Mouse (Mus musculus): ENCODE data around the gene Slc3a1. TPM values are rescaled to one million over a fixed set of nuclear protein-coding genes. Genes with fewer than 3 reads are reported as not detected.

Gene Slc3a1
- total and polyA plus RNA-seq, 3 experiments, result 0.05 to 0.68 TPM; not detected in 1

DNA sequence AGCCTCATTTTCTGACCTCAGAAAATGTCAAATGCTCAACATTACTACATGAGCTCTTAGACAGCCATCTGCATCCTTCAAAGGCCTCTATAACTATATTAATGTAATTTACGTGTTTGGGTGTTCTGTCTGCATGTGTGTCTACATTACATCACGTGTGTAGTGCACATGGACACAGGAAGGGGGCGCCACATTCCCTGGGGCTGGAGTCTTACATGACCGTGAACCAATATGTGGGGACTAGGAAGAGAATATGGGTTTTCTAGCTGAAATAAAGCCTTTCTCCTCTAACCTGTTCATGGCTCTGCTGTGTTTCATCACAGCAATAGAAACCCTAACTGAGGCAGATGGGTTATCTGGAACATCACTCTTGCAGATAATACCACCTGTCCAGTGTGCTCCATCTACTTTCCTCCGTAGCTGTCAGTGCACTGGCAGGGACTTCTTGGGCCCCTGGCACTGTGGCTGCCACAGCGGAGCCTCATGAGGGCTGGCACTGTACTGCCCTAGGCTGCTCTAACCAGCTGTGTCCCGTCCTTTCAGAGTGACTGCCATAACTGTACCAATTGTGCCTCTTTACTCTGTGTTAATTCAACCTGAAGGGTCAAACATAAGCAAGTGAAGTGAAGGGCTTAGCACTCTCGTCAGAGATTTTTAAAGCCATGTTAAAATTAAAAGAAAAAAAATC lies 43.1 kb downstream of the Slc3a1 start:
- H3K4me1 ChIP-seq (ENCODE audit: insufficient read depth, low read depth, low read length), result no peaks in the 10 kb centered on the region
- TF ChIP-seq CTCF (IDR thresholded peaks at IDR 0.05; ENCODE audit: low read depth, low read length), result no peak
- ATAC-seq (ENCODE audit: extremely low read depth, insufficient number of reproducible peaks, low FRiP score, poor library complexity, severe bottlenecking), result no peak
- no peaks in the 10 kb centered on the region for H3K9me3 ChIP-seq (replicated peaks)
- H3K4me3 ChIP-seq (ENCODE audit: low read depth, low read length), result no peak overlapping the region
- DNase-seq (ENCODE audit: low spot score), result no peak
- H3K27me3 ChIP-seq (ENCODE audit: insufficient read depth, low read length), result no peaks in the 10 kb centered on the region
- H3K36me3 ChIP-seq (replicated peaks), result peaks cover 77% of the 10 kb centered on the region

DNA sequence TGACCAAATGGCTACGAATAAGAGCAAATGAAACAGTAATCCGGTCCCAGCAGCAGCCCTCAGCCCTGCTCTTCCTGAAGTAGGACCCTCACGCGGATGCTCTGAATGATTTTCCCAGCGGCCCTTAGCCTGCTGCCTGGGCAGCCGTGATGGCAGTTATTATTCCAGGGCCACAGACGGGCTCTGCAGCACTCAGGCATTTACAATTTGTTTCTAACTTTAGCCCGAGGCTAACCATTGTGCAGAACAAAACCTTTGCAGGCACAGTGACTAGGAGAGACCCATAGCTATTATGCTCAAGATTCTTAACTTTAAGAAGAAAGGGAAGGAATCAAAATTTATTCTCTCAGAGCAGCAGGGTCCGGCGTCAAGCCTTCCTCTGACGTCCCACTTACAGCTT lies 44.2 kb downstream of the Slc3a1 start:
- DNase-seq (ENCODE audit: low spot score) (no peak), ATAC-seq (ENCODE audit: extremely low read depth, insufficient number of reproducible peaks, low FRiP score, poor library complexity, severe bottlenecking) (no peak)
- Histone ChIP-seq H3K4me3 (ENCODE audit: low read depth, low read length) (no peak overlapping the region), H3K36me3 (replicated peaks) (peaks cover 79% of the 10 kb centered on the region), H3K4me1 (ENCODE audit: insufficient read depth, low read depth, low read length) (no peaks in the 10 kb centered on the region), H3K9me3 (replicated peaks) (no peaks in the 10 kb centered on the region), H3K27me3 (ENCODE audit: insufficient read depth, low read length) (no peaks in the 10 kb centered on the region)
- TF ChIP-seq CTCF (IDR thresholded peaks at IDR 0.05; ENCODE audit: low read depth, low read length) (no peak), GATA1 (IDR thresholded peaks at IDR 0.05; ENCODE audit: borderline replicate concordance, low read length) (no peak), GATA2 (IDR thresholded peaks at IDR 0.05; ENCODE audit: borderline replicate concordance, low read depth, low read length) (no peak), POLR2AphosphoS5 (IDR thresholded peaks at IDR 0.05; ENCODE audit: insufficient replicate concordance, low read depth, low read length) (no peak), TAL1 (conservative IDR thresholded peaks at IDR 0.05; ENCODE audit: low read depth, low read length) (no peak)

GRCm38 (mm10) chr17:85073214-85073613 lies 45.0 kb downstream of the Slc3a1 start:
- no peak for TF ChIP-seq CTCF (IDR thresholded peaks at IDR 0.05; ENCODE audit: low read depth, low read length)
- TF ChIP-seq TAL1 (conservative IDR thresholded peaks at IDR 0.05; ENCODE audit: low read depth, low read length), result no peak
- no peak for TF ChIP-seq GATA1 (IDR thresholded peaks at IDR 0.05; ENCODE audit: borderline replicate concordance, low read length)
- TF ChIP-seq POLR2AphosphoS5 (IDR thresholded peaks at IDR 0.05; ENCODE audit: insufficient replicate concordance, low read depth, low read length), result no peak
- no peak for TF ChIP-seq GATA2 (IDR thresholded peaks at IDR 0.05; ENCODE audit: borderline replicate concordance, low read depth, low read length)
- no peaks in the 10 kb centered on the region for H3K9me3 ChIP-seq (replicated peaks)
- H3K36me3 ChIP-seq (replicated peaks), result peaks cover 81% of the 10 kb centered on the region
- H3K4me1 ChIP-seq (ENCODE audit: insufficient read depth, low read depth, low read length), result no peaks in the 10 kb centered on the region
- no peak for ATAC-seq (ENCODE audit: extremely low read depth, insufficient number of reproducible peaks, low FRiP score, poor library complexity, severe bottlenecking)
- H3K4me3 ChIP-seq (ENCODE audit: low read depth, low read length), result no peak overlapping the region
- no peaks in the 10 kb centered on the region for H3K27me3 ChIP-seq (ENCODE audit: insufficient read depth, low read length)
- DNase-seq (ENCODE audit: low spot score), result no peak

- no peak overlapping the region for H3K4me3 ChIP-seq (ENCODE audit: low read depth, low read length)
- H3K4me1 ChIP-seq (ENCODE audit: insufficient read depth, low read depth, low read length), result no peaks in the 10 kb centered on the region
- no peak for TF ChIP-seq GATA1 (IDR thresholded peaks at IDR 0.05; ENCODE audit: borderline replicate concordance, low read length)
- no peak for TF ChIP-seq GATA2 (IDR thresholded peaks at IDR 0.05; ENCODE audit: borderline replicate concordance, low read depth, low read length)
- no peak for TF ChIP-seq POLR2AphosphoS5 (IDR thresholded peaks at IDR 0.05; ENCODE audit: insufficient replicate concordance, low read depth, low read length)
- no peak for TF ChIP-seq TAL1 (conservative IDR thresholded peaks at IDR 0.05; ENCODE audit: low read depth, low read length)
- no peak for TF ChIP-seq CTCF (IDR thresholded peaks at IDR 0.05; ENCODE audit: low read depth, low read length)
- H3K9me3 ChIP-seq (replicated peaks), result no peaks in the 10 kb centered on the region
- DNase-seq (ENCODE audit: low spot score) (no peak), ATAC-seq (ENCODE audit: extremely low read depth, insufficient number of reproducible peaks, low FRiP score, poor library complexity, severe bottlenecking) (no peak)
- H3K36me3 ChIP-seq (replicated peaks), result peaks cover 81% of the 10 kb centered on the region
- H3K27me3 ChIP-seq (ENCODE audit: insufficient read depth, low read length), result no peaks in the 10 kb centered on the region
These were observed 45.9 kb downstream of the Slc3a1 start for GRCm38 (mm10) chr17:85074083-85074482.

- no peaks in the 10 kb centered on the region for H3K4me1 ChIP-seq (ENCODE audit: insufficient read depth, low read depth, low read length)
- ATAC-seq (ENCODE audit: extremely low read depth, insufficient number of reproducible peaks, low FRiP score, poor library complexity, severe bottlenecking) (no peak), DNase-seq (ENCODE audit: low spot score) (no peak)
- no peak for TF ChIP-seq GATA1 (IDR thresholded peaks at IDR 0.05; ENCODE audit: borderline replicate concordance, low read length)
- TF ChIP-seq CTCF (IDR thresholded peaks at IDR 0.05; ENCODE audit: low read depth, low read length), result no peak
- TF ChIP-seq TAL1 (conservative IDR thresholded peaks at IDR 0.05; ENCODE audit: low read depth, low read length), result no peak
- no peak for TF ChIP-seq GATA2 (IDR thresholded peaks at IDR 0.05; ENCODE audit: borderline replicate concordance, low read depth, low read length)
- TF ChIP-seq POLR2AphosphoS5 (IDR thresholded peaks at IDR 0.05; ENCODE audit: insufficient replicate concordance, low read depth, low read length), result no peak
- no peaks in the 10 kb centered on the region for H3K9me3 ChIP-seq (replicated peaks)
- peaks cover 53% of the 10 kb centered on the region for H3K36me3 ChIP-seq (replicated peaks)
- H3K4me3 ChIP-seq (ENCODE audit: low read depth, low read length), result no peak overlapping the region
- no peaks in the 10 kb centered on the region for H3K27me3 ChIP-seq (ENCODE audit: insufficient read depth, low read length)
These were observed 51.1 kb downstream of the Slc3a1 start for GRCm38 (mm10) chr17:85079276-85079675.

GRCm38 (mm10) chr17:85080781-85081180 lies 52.6 kb downstream of the Slc3a1 start:
- H3K36me3 ChIP-seq (replicated peaks), result peaks cover 48% of the 10 kb centered on the region
- no peaks in the 10 kb centered on the region for H3K9me3 ChIP-seq (replicated peaks)
- H3K4me3 ChIP-seq (ENCODE audit: low read depth, low read length), result no peak overlapping the region
- ATAC-seq (ENCODE audit: extremely low read depth, insufficient number of reproducible peaks, low FRiP score, poor library complexity, severe bottlenecking), result no peak
- DNase-seq (ENCODE audit: low spot score), result no peak
- H3K27me3 ChIP-seq (ENCODE audit: insufficient read depth, low read length), result no peaks in the 10 kb centered on the region
- H3K4me1 ChIP-seq (ENCODE audit: insufficient read depth, low read depth, low read length), result peaks cover 7% of the 10 kb centered on the region
- TF ChIP-seq CTCF (IDR thresholded peaks at IDR 0.05; ENCODE audit: low read depth, low read length), result no peak
- no peak for TF ChIP-seq POLR2AphosphoS5 (IDR thresholded peaks at IDR 0.05; ENCODE audit: insufficient replicate concordance, low read depth, low read length)
- TF ChIP-seq GATA1 (IDR thresholded peaks at IDR 0.05; ENCODE audit: borderline replicate concordance, low read length), result no peak
- TF ChIP-seq GATA2 (IDR thresholded peaks at IDR 0.05; ENCODE audit: borderline replicate concordance, low read depth, low read length), result no peak
- TF ChIP-seq TAL1 (conservative IDR thresholded peaks at IDR 0.05; ENCODE audit: low read depth, low read length), result no peak

All from G1E (cell line).